Mouse (Mus musculus): Measurements from ENCODE around the gene Rnf213. TPM values are rescaled to one million over a fixed set of nuclear protein-coding genes. Genes with fewer than 3 reads are reported as not detected.

Rnf213 gene
- polyA plus RNA-seq, 1 experiment from 2014 or later, result 2.1 TPM

DNA sequence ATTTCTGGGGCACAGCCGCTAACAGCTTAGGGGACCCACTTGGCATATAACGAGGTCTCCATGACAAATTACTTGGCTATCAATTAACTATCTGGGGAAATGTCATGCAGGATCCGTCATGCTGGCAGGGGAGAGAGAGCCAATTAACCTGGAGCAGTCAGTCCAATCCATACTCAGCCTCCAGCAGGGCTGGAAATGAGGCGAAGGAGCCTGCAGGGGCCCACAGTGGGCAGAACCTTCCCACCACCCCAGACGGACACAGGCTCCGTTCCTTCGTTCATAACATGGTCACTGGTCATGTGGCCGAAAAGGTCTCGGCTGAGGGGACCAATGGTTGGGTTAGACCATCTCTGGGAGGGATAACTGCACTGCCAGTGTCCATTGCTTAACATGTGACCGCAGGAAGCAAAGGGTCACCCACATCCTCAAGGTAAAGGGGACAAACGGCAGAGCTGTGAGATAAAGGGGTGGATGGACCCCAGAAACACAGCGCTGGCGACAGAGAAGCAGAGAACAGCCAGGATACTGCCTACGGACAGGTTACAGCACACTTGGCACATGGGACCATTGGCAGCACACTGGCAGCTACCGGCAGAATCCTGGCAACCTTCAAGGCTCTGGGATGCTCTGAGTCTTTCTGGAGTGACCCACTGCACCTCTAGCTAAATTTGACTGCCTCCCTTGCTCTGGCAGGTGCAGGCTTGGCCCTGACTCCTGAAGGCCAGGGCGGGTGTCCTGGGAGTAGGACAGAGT, 121.4 kb downstream of the Rnf213 start:
- H3K4me2 ChIP-seq (replicated peaks; ENCODE audit: low read depth, low read length), result peak overlapping the region; percentile 34; the same call in 1 of the 2 replicates
- DNase-seq (ENCODE audit: low spot score), result no peak
- H3K9me3 ChIP-seq (ENCODE audit: control insufficient read depth, low read length), result no peaks in the 10 kb centered on the region
- H3K36me3 ChIP-seq (ENCODE audit: control insufficient read depth, insufficient read depth, low read length), result no peaks in the 10 kb centered on the region
- 47% methylated on average over 16 of the region's 16 CpGs for WGBS
- H3K4me1 ChIP-seq (replicated peaks; ENCODE audit: control insufficient read depth, insufficient read depth, low read length), result peaks cover 25% of the 10 kb centered on the region
- peak overlapping the region; percentile 38; the same call in 1 of the 2 replicates for H3K9ac ChIP-seq (ENCODE audit: low read depth, low read length)
- H3K27me3 ChIP-seq (ENCODE audit: control insufficient read depth, insufficient read depth, low read length), result no peaks in the 10 kb centered on the region
- H3K27ac ChIP-seq (ENCODE audit: low read depth, low read length), result peak overlapping the region; percentile 78
- peak overlapping the region; percentile 4; the same call in 1 of the 2 replicates for H3K4me3 ChIP-seq (ENCODE audit: low read depth, low read length)
- no peak; the same call in 1 of the 2 replicates for ATAC-seq (ENCODE audit: low FRiP score)

DNA sequence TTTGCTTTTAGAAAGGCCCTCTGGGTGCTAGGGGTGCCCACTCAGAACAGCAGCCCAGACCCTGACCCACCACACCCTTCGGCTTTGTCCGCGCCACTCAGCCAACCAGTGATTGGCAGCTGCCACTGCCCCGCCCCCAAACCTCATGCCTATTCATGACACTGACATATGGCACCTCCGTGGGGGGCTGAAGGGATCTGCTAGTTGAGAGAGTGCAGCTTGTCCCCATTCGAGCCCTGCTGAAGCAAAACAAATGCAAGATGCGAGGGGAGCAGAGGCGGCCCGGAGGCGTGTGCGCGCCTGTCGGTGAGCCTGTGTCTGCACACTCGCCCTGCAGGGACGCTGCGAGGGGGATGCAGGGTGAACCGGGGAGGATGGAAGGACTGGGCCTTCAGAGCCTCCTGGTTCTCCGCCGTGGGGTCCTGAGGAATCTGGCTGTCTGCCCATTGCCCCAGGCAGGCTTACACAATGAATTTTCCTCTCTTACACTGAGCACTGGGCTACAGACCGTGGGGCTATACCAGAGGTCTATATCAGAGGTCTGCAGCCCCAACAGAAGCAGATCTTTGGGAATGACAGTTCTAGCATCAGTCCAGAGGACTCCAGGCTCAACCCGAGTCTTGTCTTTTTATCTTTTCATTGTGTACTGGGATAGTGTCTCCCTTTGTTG, 122.2 kb downstream of the Rnf213 start:
- peak; percentile 90 for DNase-seq (ENCODE audit: low spot score)
- ATAC-seq (ENCODE audit: low FRiP score), result peak; percentile 81
- Histone ChIP-seq H3K4me2 (replicated peaks; ENCODE audit: low read depth, low read length) (peak overlapping the region; percentile 34), H3K9me3 (ENCODE audit: control insufficient read depth, low read length) (no peaks in the 10 kb centered on the region), H3K36me3 (ENCODE audit: control insufficient read depth, insufficient read depth, low read length) (no peaks in the 10 kb centered on the region), H3K4me3 (ENCODE audit: low read depth, low read length) (peak overlapping the region; percentile 4; the same call in 1 of the 2 replicates), H3K9ac (ENCODE audit: low read depth, low read length) (peak overlapping the region; percentile 42; the same call in 1 of the 2 replicates), H3K4me1 (replicated peaks; ENCODE audit: control insufficient read depth, insufficient read depth, low read length) (peaks cover 21% of the 10 kb centered on the region), H3K27me3 (ENCODE audit: control insufficient read depth, insufficient read depth, low read length) (no peaks in the 10 kb centered on the region), H3K27ac (ENCODE audit: low read depth, low read length) (peak overlapping the region; percentile 78)
- 2% methylated on average over 21 of the region's 21 CpGs for WGBS

DNA sequence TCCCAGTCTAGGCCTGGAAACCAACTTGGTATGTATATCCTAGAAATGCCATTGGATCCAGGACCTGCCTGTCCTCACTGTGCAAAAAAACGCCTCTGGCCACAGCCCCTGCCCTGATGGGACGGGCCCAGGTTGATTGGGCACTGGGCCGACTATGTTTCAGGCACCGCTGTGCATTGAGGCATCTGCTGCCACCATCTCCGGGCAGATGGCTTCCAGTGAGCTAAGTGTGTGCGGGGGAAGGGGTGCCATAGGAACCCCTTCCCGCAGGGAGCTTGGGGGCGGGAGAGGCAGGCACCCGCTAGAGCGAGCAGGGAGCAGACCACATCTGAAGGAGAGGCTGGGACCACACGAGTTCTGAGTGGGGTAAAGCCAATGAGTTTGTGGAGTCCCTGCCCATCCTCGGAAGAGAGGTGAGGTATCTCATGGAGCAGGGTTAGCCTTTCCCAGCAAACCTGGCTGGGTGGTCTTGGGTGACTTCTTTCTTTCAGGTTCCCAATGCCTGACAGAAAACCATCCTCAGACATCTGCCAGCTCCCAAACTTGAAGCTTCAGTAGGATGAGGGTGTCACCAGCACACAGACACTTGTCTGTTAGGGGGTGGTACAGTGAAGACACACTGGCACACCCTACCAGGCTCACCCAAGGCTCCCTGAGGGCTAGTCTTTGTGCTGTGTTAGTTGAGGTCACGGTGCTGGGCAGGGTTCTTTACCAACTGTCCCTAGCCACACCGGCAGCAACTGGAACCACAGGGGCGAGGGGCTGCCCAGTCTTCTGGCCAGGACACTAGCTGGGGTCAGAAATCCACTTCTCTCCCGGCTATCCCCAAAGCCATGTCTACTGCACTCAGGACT, 123.2 kb downstream of the Rnf213 start:
- no peak overlapping the region for H3K4me3 ChIP-seq (ENCODE audit: low read depth, low read length)
- H3K4me1 ChIP-seq (replicated peaks; ENCODE audit: control insufficient read depth, insufficient read depth, low read length), result peaks cover 19% of the 10 kb centered on the region
- 0 out of 2 replicates have a peak overlapping the region, but pooled peaks have one; percentile 11 for H3K4me2 ChIP-seq (replicated peaks; ENCODE audit: low read depth, low read length)
- no peaks in the 10 kb centered on the region for H3K27me3 ChIP-seq (ENCODE audit: control insufficient read depth, insufficient read depth, low read length)
- WGBS, result 71% methylated on average over 16 of the region's 16 CpGs
- DNase-seq (ENCODE audit: low spot score), result no peak
- ATAC-seq (ENCODE audit: low FRiP score), result no peak
- peak overlapping the region; percentile 42; the same call in 1 of the 2 replicates for H3K9ac ChIP-seq (ENCODE audit: low read depth, low read length)
- H3K9me3 ChIP-seq (ENCODE audit: control insufficient read depth, low read length), result no peaks in the 10 kb centered on the region
- H3K36me3 ChIP-seq (ENCODE audit: control insufficient read depth, insufficient read depth, low read length), result no peaks in the 10 kb centered on the region
- H3K27ac ChIP-seq (ENCODE audit: low read depth, low read length), result peak overlapping the region; percentile 78

DNA sequence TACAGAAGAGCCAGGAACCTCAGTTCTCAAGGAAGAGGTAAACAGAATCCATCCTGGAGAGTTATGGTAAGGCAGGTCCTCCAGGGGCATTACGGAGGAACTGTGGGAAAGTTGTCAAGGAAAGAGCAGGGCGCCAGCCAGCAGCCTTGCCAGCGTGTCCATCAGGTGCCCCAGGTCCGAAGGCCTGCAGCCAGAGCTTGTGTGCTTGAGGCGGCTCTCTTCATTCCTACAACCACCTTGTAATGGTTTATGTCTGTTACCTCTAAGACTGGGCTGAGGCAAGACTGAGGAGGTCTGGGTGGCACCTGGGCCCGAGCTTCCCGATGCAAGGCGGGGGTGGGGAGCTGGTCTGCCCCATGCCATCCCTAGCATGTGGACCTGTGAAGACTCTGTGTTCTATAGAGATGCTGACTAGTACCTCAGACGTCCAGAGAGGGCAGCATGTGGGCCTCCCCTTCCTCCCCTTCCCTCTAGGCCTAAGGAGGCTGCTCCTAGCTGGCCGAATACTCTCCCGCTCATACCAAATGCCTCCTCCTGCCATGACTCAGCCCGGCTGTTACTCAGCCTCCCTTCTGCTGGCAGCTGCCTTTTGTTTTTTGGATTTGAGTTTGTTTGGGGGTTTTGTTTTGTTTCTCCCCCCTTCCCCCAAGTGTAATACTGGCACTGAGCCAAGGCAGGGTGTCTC, 123.9 kb downstream of the Rnf213 start:
- ATAC-seq (ENCODE audit: low FRiP score) (no peak), DNase-seq (ENCODE audit: low spot score) (peak; percentile 41)
- no peak overlapping the region for H3K4me3 ChIP-seq (ENCODE audit: low read depth, low read length)
- no peak overlapping the region for H3K4me2 ChIP-seq (replicated peaks; ENCODE audit: low read depth, low read length)
- H3K27ac ChIP-seq (ENCODE audit: low read depth, low read length), result no peak overlapping the region
- no peaks in the 10 kb centered on the region for H3K9me3 ChIP-seq (ENCODE audit: control insufficient read depth, low read length)
- no peaks in the 10 kb centered on the region for H3K36me3 ChIP-seq (ENCODE audit: control insufficient read depth, insufficient read depth, low read length)
- 64% methylated on average over 12 of the region's 12 CpGs for WGBS
- H3K27me3 ChIP-seq (ENCODE audit: control insufficient read depth, insufficient read depth, low read length), result no peaks in the 10 kb centered on the region
- peaks cover 16% of the 10 kb centered on the region for H3K4me1 ChIP-seq (replicated peaks; ENCODE audit: control insufficient read depth, insufficient read depth, low read length)
- no peak overlapping the region for H3K9ac ChIP-seq (ENCODE audit: low read depth, low read length)

DNA sequence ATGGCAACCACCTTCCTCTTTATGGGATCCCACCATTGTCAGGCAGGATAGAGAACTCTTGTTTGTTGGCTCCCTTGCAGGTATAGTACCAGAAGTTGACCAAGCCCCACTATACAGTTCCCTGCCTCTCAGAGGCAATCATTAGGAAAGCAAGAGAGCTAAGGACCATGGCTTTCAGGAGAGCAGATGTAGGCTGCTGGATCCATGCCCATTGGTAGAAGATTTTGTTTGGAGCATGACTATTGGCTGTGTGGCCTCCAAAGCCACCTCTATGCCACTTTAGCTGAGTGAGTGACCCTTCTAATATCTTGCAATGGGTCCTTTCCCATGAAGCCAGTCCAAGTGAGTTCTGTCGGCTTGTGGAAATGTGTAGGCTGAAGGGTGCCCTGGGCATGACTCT, 126.5 kb downstream of the Rnf213 start:
- 87% methylated on average over 1 of the region's 1 CpGs for WGBS
- ATAC-seq (ENCODE audit: low FRiP score) (no peak), DNase-seq (ENCODE audit: low spot score) (no peak)
- Histone ChIP-seq H3K9me3 (ENCODE audit: control insufficient read depth, low read length) (no peaks in the 10 kb centered on the region), H3K36me3 (ENCODE audit: control insufficient read depth, insufficient read depth, low read length) (no peaks in the 10 kb centered on the region), H3K27me3 (ENCODE audit: control insufficient read depth, insufficient read depth, low read length) (no peaks in the 10 kb centered on the region), H3K4me2 (replicated peaks; ENCODE audit: low read depth, low read length) (no peak overlapping the region), H3K4me3 (ENCODE audit: low read depth, low read length) (no peak overlapping the region), H3K27ac (ENCODE audit: low read depth, low read length) (no peak overlapping the region), H3K9ac (ENCODE audit: low read depth, low read length) (no peak overlapping the region), H3K4me1 (replicated peaks; ENCODE audit: control insufficient read depth, insufficient read depth, low read length) (peaks cover 10% of the 10 kb centered on the region; the same call in 1 of the 2 replicates)

DNA sequence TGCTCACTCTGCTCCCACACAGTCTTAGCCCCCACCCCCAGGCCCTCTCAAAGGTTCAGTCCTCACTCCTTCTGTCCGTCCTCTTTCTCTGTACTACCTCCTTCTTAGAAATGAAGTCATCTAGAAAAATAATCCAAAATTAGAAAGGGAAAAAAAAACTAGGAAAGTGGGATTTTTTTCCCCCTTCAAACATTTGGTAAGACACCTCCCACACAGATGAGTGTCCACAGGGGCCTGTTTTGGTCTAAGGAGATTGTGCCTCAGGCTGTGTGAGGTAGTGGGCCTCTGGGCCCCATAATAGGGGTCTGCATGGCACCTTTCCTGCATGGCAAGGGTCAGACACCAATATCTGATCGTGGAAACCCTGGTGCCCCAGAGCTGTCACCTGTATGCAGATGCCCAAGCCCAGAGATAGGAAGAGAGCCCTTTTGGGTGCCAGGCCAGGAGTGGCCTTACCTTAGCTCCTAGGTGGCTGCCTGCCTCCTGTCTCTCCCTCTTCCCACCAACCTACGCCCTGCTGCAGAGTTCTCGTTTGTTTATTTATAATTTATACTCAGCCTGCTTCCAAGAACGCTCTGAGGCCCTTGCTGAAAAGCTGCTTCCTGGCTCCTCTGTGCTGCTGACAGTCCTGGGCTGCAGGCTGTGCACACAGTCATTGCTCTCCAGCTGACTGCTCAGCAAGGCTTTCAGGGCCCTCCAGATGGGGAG, 127.3 kb downstream of the Rnf213 start:
- Histone ChIP-seq H3K9ac (ENCODE audit: low read depth, low read length) (no peak overlapping the region), H3K4me1 (replicated peaks; ENCODE audit: control insufficient read depth, insufficient read depth, low read length) (peaks cover 6% of the 10 kb centered on the region; the same call in 1 of the 2 replicates), H3K36me3 (ENCODE audit: control insufficient read depth, insufficient read depth, low read length) (no peaks in the 10 kb centered on the region), H3K4me3 (ENCODE audit: low read depth, low read length) (no peak overlapping the region), H3K9me3 (ENCODE audit: control insufficient read depth, low read length) (no peaks in the 10 kb centered on the region), H3K27ac (ENCODE audit: low read depth, low read length) (no peak overlapping the region), H3K4me2 (replicated peaks; ENCODE audit: low read depth, low read length) (no peak overlapping the region), H3K27me3 (ENCODE audit: control insufficient read depth, insufficient read depth, low read length) (no peaks in the 10 kb centered on the region)
- WGBS, result 74% methylated on average over 5 of the region's 5 CpGs
- ATAC-seq (ENCODE audit: low FRiP score) (no peak), DNase-seq (ENCODE audit: low spot score) (no peak)

DNA sequence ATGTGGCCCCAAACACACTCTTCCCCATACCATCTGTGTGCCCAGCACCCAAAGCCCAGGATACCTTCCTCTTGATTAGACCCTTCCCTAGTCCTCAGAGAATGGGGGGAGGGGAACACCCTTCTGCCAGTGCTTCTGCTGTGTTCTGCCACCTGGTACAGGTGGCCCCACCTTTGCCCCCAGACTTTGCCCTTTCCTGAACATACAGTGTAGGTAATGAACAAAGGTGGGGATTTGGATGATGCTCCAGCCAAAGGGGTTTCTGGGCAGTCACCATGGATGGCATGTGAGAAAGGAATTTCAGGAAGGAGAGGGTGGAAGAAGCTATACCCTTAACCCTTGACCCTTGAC, 127.8 kb downstream of the Rnf213 start:
- no peak for DNase-seq (ENCODE audit: low spot score)
- H3K4me3 ChIP-seq (ENCODE audit: low read depth, low read length), result no peak overlapping the region

More for the DNA sequence above, 127.8 kb downstream of the Rnf213 start:
- ATAC-seq (ENCODE audit: low FRiP score), result no peak
- no peaks in the 10 kb centered on the region for H3K9me3 ChIP-seq (ENCODE audit: control insufficient read depth, low read length)
- no peak overlapping the region for H3K9ac ChIP-seq (ENCODE audit: low read depth, low read length)
- no peak overlapping the region for H3K4me2 ChIP-seq (replicated peaks; ENCODE audit: low read depth, low read length)
- H3K4me1 ChIP-seq (replicated peaks; ENCODE audit: control insufficient read depth, insufficient read depth, low read length), result peaks cover 3% of the 10 kb centered on the region; the same call in 1 of the 2 replicates
- no peak overlapping the region for H3K27ac ChIP-seq (ENCODE audit: low read depth, low read length)
- H3K36me3 ChIP-seq (ENCODE audit: control insufficient read depth, insufficient read depth, low read length), result no peaks in the 10 kb centered on the region
- no peaks in the 10 kb centered on the region for H3K27me3 ChIP-seq (ENCODE audit: control insufficient read depth, insufficient read depth, low read length)

All from hindbrain, embryonic 11.5 days (tissue).